Mouse (Mus musculus) layer of hippocampus, adult 2 months (tissue): ENCODE results near the gene Camkv. TPM values are rescaled to one million over a fixed set of nuclear protein-coding genes. Genes with fewer than 3 reads are reported as not detected.
A peak's percentile ranks its signal among the peaks of the same experiment; 100 is the strongest.

Source experiments
- DNase-seq, 2 experiments: peaks; one replicate each; pipeline ENCODE4 v3.0.0; 2022; ENCODE audit warnings: low spot score in 2 of 2
- H3K27ac ChIP-seq: fragments of 200-600 bp; 2 replicates; pipeline ENCODE4 v1.8.1; 2022
- H3K4me3 ChIP-seq: fragments of 200-600 bp; 2 replicates; pipeline ENCODE4 v1.8.1; 2022; ENCODE audit warnings: mild to moderate bottlenecking
- CTCF ChIP-seq: fragments of 200-600 bp; conservative IDR thresholded peaks from 2 replicates; pipeline ENCODE4 v1.8.1; 2022; ENCODE audit warnings: antibody characterized with exemption, mild to moderate bottlenecking, moderate library complexity
- total RNA-seq, 2 experiments: library from RNA; stranded (reverse); gene quantifications; 2 replicates each; pipeline ENCODE4 v1.2.3; 2021

Gene Camkv
- total RNA-seq, 2 experiments from 2014 or later = 532 to 547 TPM

DNA sequence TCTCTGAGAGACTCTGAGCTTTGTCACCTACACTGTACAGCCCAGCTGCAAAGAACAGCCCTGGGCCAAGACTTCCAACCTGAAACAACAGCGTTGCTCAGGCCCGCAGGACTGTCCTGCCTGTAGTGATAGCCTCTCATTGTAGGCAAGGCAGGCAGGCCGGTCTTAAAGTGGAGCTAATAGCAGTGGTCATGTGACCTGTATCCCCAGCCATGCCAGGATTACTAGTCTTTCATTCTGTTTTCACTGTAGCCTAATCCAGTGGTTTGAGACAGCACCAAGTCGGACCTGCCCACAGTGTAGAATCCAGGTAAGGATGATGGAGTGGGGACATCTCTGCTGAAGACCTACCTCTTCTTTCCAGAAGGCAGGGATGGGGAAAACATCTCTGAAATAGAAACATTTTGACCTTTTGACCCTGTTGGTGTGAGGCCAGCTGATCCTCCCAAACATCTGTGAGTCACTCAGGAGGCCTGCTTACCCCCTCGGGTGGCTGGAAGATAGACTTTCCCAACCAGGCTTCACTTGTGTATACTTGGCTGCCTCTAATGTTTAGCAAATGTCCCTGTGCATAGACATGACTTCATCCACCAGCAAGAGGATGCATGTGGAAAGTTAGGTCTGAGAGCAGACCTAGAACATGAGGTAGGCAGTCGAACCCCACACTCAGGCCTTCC, 20.3 kb downstream of the Camkv start:
- no peak for DNase-seq
- Histone ChIP-seq H3K4me3 (no peak overlapping the region), H3K27ac (no peak overlapping the region)
- TF ChIP-seq CTCF = no peak

DNA sequence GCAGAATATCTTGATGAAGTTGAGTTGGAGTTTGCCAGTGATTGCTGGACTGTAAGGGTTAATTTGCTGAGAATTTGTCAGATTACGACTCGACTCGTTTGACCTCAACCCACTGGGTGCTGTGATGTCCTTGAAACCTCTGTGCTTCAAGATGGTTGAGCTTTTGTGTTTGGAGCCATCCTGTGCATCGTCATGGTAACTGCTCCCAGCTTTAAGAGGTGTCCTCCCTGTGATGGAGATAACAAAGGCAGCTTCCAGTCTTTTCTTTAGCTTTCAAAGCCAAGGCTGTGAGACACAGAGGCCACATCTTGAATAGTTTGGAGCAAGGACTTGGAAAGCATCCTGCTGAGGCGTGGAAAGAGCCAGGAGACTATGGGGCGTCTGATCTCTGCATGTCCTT, 21.7 kb downstream of the Camkv start:
- DNase-seq = no peak
- no peak overlapping the region for H3K27ac ChIP-seq
- H3K4me3 ChIP-seq = no peak overlapping the region
- TF ChIP-seq CTCF = no peak

DNA sequence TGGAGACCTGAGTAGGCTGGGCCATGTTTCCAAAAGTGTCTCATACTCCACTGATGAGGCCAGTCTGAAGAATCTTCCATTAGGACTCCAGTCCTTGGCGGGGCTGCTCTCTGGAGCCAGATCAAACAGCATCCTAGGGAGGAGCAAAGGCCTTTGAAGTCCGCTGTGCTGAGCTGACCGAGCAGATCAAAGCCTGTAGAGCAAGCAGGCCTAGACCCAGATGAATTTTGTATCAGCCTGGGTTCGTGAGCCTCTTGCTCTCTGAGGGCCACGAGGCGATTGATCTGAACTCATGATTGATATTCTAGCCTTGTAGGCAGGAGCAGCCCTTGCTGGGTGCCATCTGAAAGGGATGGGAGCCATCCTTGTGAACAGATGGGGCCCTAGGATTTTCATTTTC, 24.4 kb downstream of the Camkv start:
- H3K4me3 ChIP-seq = no peak overlapping the region
- peak overlapping the region; percentile 92 for H3K27ac ChIP-seq

DNA sequence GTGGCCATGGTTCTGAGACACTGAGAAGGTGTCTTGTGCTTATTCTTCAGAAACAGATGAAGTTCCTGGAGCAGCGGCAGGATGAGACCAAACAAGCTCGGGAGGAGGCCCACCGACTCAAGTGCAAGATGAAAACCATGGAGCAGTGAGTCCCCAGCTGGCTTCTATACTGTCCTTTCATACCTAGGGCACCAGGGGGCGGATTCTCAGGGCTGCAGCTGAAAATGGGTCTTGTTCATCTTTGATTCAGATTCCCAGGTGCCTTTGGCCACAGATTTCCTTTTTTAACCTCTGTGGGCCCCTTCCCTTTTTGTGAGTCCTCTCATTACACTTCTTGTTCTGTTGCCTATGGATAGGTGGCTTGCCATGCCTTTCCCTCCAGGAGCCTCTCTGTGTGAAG, 25.5 kb downstream of the Camkv start:
- no peak overlapping the region for H3K4me3 ChIP-seq
- peak; percentile 47 for TF ChIP-seq CTCF
- DNase-seq = no peak
- peak overlapping the region; percentile 92 for H3K27ac ChIP-seq

More for the DNA sequence above, 24.4 kb downstream of the Camkv start:
- DNase-seq = no peak
- TF ChIP-seq CTCF = no peak

GRCm38 (mm10) chr9:107961351-107961762, 25.9 kb downstream of the Camkv start:
- H3K4me3 ChIP-seq = peak overlapping the region; percentile 36; the same call in 1 of the 2 replicates
- H3K27ac ChIP-seq = peak overlapping the region; percentile 92
- TF ChIP-seq CTCF = no peak
- DNase-seq = peak; percentile 77 to 89

DNA sequence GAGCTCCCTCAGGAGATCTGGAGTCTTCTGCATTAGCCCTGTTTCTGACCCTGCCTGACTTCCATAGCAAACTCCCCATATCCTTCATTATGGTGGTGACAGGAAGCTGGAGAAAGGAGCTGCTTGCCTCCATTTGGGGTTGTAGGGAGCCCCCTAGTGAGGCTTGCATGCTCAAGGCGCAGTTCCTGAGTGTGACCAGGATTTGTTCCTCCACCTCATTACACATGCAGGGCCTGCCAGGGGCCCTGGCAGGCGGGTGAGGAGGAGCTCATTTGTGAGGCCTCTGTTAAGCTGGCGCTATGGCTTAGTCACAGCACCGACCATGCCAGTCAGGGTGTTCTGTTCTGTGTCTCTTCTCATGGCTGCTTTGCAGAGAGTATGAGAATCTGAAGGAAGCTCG, 26.4 kb downstream of the Camkv start:
- peak; percentile 72 to 87 for DNase-seq
- Histone ChIP-seq H3K27ac (peak overlapping the region; percentile 92), H3K4me3 (peak overlapping the region; percentile 36; the same call in 1 of the 2 replicates)
- TF ChIP-seq CTCF = peak; percentile 80

GRCm38 (mm10) chr9:107962916-107963315, 27.4 kb downstream of the Camkv start:
- no peak for TF ChIP-seq CTCF
- DNase-seq = no peak

GRCm38 (mm10) chr9:107963700-107964099, 28.2 kb downstream of the Camkv start:
- peak; percentile 74 to 80 for DNase-seq
- peak; percentile 98 for TF ChIP-seq CTCF

More at GRCm38 (mm10) chr9:107962916-107963315, 27.4 kb downstream of the Camkv start:
- peak overlapping the region; percentile 92; the same call in 1 of the 2 replicates for H3K27ac ChIP-seq
- H3K4me3 ChIP-seq = no peak overlapping the region

DNA sequence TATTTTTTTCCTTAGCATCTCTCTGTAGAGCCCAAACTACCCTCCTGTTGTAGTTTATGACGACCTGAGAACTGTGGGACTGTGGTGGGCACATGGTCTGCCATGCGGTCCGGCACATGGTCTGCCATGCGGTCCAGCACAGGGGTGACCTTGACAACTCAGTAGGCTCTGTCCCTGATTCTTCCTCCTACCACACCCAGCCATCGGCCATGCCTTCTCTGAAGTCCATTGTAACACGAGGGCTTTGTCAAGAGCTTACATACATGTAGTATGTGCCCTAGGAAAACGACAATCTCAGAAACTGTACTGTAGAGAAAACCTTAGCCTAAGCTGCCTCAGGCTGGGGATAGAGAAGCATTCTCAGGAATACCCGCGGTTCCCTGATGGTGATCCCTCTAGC, 29.2 kb downstream of the Camkv start:
- no peak for TF ChIP-seq CTCF

More at GRCm38 (mm10) chr9:107963700-107964099, 28.2 kb downstream of the Camkv start:
- no peak overlapping the region for H3K4me3 ChIP-seq
- peak overlapping the region; percentile 33; the same call in 1 of the 2 replicates for H3K27ac ChIP-seq

GRCm38 (mm10) chr9:107966676-107967075, 31.2 kb downstream of the Camkv start:
- no peak for TF ChIP-seq CTCF
- Histone ChIP-seq H3K4me3 (no peak overlapping the region), H3K27ac (0 out of 2 replicates have a peak overlapping the region, but pooled peaks have one; percentile 1)
- DNase-seq = no peak

More for the DNA sequence above, 29.2 kb downstream of the Camkv start:
- Histone ChIP-seq H3K27ac (no peak overlapping the region), H3K4me3 (no peak overlapping the region)
- no peak for DNase-seq

DNA sequence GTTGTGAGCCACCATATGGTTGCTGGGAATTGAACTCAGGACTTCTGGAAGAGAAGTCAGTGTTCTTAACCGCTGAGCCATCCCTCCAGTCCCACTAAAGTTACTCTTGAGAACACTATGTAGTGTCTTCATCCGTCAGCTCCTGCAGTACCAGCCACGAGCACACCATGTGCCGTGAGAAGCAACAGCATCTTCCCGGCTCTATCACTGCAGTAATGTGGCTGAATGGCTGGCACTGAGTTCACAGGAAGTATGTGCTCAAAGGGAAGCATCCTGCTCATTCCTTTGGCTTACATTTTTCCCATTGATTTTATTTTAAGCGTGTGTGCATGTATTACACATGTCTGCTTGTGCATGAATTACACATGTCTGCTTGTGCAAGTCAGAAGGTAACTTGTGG, 32.0 kb downstream of the Camkv start:
- TF ChIP-seq CTCF = no peak
- Histone ChIP-seq H3K27ac (no peak overlapping the region), H3K4me3 (no peak overlapping the region)
- no peak for DNase-seq

- Histone ChIP-seq H3K27ac (no peak overlapping the region), H3K4me3 (no peak overlapping the region)
- no peak for TF ChIP-seq CTCF
- DNase-seq = no peak
These were observed 33.1 kb downstream of the Camkv start for GRCm38 (mm10) chr9:107968531-107968930.

DNA sequence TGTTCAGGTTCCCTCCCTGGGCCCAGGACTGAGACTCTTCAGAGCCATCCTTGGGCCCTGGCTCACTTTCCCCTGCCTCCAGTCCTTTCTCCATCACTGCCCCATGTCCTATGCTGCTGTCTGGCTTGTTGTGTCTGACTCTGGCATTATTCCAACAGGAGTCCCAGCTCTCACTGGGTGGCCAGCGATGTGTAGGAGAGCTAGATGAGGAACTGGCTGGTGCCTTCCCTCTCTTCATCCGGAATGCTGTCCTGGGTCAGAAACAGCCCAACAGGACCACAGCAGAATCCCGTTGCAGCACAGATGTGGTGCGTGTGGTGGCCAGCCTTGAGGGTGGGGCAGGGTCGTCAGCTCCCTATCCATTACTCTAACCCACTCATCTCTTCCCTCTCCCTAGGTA, 34.8 kb downstream of the Camkv start:
- Histone ChIP-seq H3K4me3 (no peak overlapping the region), H3K27ac (no peak overlapping the region)
- no peak for TF ChIP-seq CTCF
- DNase-seq = no peak
